Mouse (Mus musculus) effector memory CD4-positive, alpha-beta T cell, adult 5 months (primary cell): Measurements from ENCODE around the gene Ttl. TPM values are rescaled to one million over a fixed set of nuclear protein-coding genes. Genes with fewer than 3 reads are reported as not detected.

Experiments used
- polyA plus RNA-seq: library from polyadenylated mRNA; unstranded; fragments of 100-300 nt; shearing (Covaris generic); gene quantifications from one replicate; pipeline ENCODE4 v1.2.1, GENCODE M21; 2017

Ttl gene
- polyA plus RNA-seq: 3.4 TPM

GRCm38 (mm10) chr2:129065437-129066282 is at the start of gene Ttl:
Gene Ttl (plus strand): TSS chr2:129065942.

GRCm38 (mm10) chr2:129047811-129048210 is 17.9 kb upstream of the Ttl start, which contains the start of gene Vinac1:
Gene Vinac1 (minus strand): TSS chr2:129048172.

GRCm38 (mm10) chr2:129100784-129101310 is 35.1 kb downstream of the Ttl start, which contains the start of gene Polr1b:
Gene Polr1b (plus strand): TSS chr2:129100995.

GRCm38 (mm10) chr2:129129412-129129929 is 63.7 kb downstream of the Ttl start, which contains the start of gene Chchd5:
Gene Chchd5 (plus strand): TSS chr2:129129700.

Other genes starting within 250 kb of the Ttl start
- 34.1 TPM for gene Tmem87b, start 247.8 kb upstream of the Ttl start, polyA plus RNA-seq
- not detected for gene Fbln7, start 203.0 kb upstream of the Ttl start, polyA plus RNA-seq
- gene Zc3h8, start 121.9 kb upstream of the Ttl start, polyA plus RNA-seq: 7.2 TPM
- 9.2 TPM for gene Zc3h6, start 98.5 kb upstream of the Ttl start, polyA plus RNA-seq
- 2.1 TPM for gene Gm10762, start 98.2 kb upstream of the Ttl start, polyA plus RNA-seq
- gene Vinac1, start 17.8 kb upstream of the Ttl start, polyA plus RNA-seq: not detected
- 20.7 TPM for gene Polr1b, start 35.1 kb downstream of the Ttl start, polyA plus RNA-seq
- 8.7 TPM for gene Chchd5, start 63.8 kb downstream of the Ttl start, polyA plus RNA-seq
- gene Slc20a1, start 132.8 kb downstream of the Ttl start, polyA plus RNA-seq: 144 TPM
- gene Ckap2l, start 231.3 kb downstream of the Ttl start, polyA plus RNA-seq: 0.49 TPM
- gene Il1a, start 244.0 kb downstream of the Ttl start, polyA plus RNA-seq: not detected